Mouse (Mus musculus): ENCODE data around the gene Pde4a.
A peak's percentile ranks its signal among the peaks of the same experiment; 100 is the strongest.
"Not testable (repeated sequence)": the region's sequence is repeated elsewhere in the genome, so short reads cannot be mapped to it uniquely, and the experiment has no call there.

Pde4a gene

DNA sequence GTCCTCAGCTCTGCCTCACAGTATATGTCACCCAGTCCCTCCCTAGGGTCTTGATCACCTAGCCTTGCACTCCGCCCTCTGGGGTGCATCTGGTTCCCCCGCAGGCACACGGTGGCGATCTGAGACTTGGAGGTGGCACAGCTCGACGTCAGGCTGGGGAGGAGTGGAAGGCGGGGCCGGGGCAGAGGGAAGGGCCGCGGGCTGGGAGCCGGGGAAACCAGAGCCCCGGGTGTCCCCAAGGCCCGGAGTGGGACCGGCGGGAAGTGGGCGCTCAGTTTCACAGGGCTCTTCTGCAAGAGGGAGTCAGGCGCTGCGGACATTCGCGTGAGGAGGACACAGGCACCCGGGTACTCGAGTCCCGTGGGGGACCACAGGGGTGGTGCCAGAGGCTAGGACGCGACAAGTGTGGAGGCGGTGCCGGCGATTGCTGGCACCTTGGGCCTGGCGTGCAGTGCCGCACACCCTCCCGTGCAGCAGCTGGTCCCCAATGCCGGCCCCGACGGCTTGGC lies 18.4 kb downstream of the Pde4a start:
- DNase-seq = peak; percentile 31

- no peak for DNase-seq
Measured at GRCm38 (mm10) chr9:21184733-21185132, 19.2 kb downstream of the Pde4a start.

DNA sequence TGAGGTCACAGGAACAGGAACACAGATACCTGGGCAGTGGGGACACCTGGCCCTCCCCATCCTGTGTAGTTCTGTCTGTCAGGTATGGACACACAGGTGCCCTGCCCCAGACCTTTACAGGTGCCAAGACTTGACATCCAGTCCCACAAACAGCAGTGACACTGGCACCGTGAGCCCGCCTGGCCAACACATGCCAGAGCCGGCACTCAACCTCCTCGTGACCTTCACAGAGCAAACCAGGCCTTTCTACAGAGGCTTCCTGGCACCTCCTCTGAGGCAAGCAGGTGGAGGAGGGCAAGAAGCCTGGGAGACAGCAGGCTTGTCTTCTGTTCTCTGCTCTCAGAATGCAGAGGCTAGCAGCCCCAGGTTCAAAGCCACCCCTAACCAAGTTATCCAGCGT lies 19.9 kb downstream of the Pde4a start:
- DNase-seq = no peak

DNA sequence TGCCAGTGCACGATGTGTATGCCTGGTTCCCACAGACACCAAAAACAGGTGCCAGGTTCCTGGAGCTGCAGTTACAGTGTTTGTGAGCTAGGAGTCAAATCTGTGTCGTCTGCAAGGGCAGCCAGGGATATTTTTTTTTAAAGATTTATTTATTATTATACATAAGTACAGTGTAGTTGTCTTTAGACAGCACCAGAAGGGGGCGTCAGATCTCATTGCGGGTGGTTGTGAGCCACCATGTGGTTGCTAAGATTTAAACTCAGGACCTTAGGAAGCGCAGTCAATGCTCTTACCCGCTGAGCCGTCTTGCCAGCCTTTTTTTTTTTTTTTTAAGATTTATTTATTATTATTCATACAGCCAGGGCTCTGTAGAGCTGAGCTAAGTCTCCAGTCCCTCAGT lies 24.4 kb downstream of the Pde4a start:
- DNase-seq = peak; percentile 28

- DNase-seq = no peak
Measured at GRCm38 (mm10) chr9:21190670-21191069, 25.2 kb downstream of the Pde4a start.

- DNase-seq = no peak
Measured at GRCm38 (mm10) chr9:21193786-21194185, 28.3 kb downstream of the Pde4a start.

DNA sequence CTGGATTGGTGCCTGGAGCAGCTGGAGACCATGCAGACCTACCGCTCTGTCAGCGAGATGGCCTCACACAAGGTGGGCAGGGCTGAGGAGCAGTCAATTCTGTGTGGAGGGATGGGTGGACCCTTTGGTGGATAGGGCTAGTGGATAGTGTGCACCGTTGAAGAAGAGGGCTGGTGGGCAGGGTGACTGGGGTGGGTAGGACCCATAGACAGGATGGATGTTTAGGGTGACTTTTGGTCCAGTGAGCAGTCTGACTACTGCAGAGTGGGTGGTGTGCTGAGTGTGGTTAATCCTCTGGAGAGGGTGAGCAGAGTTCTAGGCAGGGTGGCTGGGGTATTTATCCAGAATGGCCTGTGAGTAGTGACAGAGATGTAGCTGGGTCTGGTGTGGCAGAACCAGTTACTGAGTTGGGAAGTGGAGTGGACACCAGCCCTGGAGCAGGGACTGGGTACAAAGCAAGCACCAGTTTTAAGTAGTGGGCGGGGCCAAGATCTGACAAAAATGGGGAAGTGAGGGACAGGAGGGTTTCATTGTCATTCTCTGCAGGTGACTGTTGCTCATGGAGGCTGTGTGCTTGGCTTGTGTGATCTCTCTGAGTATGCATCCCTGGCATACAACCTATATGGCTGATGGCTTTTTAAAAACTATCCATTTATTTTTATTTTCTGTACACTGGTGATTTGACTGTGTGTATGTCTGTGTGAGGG lies 29.4 kb downstream of the Pde4a start:
- DNase-seq = no peak

DNA sequence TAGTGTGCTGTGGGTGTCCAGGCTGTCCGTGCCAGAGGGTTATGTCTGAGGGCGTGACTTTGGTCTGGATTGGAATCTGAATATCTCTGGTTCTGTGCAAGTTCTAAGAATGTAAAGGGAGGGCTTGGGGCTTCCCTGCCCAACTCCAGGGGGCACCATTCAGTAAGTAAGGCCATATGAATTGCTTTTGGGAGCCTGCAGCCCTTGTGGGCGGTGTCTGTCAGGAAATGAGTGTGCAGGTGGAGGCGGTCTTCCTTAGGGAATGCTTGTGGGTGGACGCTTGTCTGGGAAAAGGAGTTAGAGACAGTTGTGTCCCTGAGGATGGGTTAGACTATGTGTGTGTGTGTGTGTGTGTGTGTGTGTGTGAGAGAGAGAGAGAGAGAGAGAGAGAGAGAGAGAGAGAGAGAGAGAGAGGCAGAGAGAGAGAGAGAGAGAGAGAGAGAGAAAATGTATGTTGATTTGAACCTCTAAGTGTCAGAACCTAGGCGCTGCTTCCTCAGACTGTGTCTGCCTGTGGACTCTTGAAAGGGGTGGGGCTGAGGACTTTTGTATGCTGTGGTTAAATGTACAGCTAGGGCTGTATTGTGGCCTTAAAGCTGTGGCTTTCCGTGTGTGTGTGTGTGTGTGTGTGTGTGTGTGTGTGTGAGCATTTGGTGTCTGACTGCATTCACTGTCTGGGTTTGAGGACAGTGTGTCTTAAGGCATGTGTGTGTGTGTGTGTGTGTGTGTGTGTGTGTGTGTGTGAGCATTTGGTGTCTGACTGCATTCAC lies 30.4 kb downstream of the Pde4a start:
- DNase-seq = not testable (repeated sequence)

DNA sequence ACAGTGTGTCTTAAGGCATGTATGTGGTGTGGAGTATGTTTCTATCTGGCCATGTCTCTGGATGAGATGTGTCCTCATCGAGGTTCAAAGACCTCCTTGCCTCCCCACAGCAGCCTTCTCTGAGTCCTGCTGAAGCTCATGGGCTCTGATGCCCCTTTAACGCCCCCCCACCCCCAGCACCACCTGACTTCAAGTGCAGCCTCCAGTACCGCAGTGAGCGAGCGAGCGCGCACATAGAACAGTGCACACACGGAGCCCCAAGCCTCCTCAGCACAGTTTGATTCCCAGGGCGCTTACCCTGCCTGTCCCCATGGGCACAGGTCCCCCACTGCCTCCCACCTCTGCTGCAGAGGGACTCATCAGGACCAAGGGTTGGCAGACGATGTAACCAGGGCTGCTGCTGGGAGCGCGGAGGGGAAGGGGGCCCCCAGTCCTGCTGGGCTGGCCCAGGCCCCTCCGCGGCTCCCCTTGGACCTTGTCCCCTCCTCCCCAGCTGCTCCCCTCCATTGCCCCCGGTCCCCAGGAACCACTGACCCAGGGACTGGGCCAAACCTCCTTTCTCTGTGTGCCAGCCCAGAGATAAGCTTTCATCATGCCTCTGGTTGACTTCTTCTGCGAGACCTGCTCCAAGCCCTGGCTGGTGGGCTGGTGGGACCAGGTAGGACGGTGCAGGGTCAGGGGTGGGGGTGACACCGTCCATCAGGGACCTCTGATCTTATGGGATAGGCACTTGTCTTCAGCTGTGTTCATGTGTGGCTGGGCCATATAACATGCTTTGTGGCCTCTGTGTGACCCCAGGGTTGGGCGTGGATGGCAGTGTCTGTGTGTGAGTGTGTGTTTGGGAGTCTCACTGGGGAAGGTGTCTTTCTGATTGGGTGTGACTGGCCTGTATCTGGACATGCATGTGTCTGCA lies 31.3 kb downstream of the Pde4a start:
- peak; percentile 32 for DNase-seq

DNA sequence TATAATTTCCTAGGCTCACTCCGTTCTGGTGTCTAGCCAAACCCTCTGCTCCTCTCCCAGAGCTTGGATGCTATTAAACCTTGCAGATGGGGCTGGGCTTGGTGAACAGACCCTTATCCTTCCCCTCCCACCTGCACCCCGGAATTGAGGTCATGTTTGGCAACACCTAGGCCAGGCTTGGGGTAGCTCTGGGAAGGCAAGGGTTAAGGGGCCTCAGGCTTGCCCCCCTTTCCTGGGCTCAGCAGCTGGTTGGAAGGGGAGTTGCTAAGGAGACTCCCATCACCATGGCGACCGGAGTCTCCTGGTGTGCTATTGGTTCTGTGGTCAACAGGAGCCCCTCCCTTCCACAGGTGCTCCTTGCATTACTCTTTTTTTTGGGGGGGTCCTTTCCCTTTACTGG lies 32.5 kb downstream of the Pde4a start:
- DNase-seq = peak; percentile 82

DNA sequence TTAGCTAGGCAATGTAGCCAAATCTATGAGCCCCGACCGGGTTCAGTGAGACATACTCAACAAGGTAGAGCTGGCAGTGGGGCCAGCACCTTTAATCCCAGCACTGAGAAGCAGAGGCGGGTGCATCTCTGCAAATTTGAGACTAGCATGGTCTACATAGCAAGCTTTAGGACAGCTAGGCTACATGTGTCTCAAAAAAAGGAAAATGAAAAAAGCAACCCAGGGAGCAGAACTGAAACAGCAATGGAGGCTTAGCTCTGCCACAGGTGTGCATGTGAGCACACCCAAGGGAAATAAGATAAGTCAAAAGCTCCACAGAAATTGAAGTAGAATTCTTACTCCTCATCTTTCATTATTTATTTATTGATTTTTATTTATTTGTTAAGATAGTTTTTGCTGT lies 33.4 kb downstream of the Pde4a start:
- DNase-seq = no peak

GRCm38 (mm10) chr9:21204156-21204527 lies 38.6 kb downstream of the Pde4a start:
- DNase-seq = no peak

- peak; percentile 71 for DNase-seq
Measured at GRCm38 (mm10) chr9:21204528-21205272, 39.2 kb downstream of the Pde4a start.

GRCm38 (mm10) chr9:21206848-21207247 lies 41.3 kb downstream of the Pde4a start:
- DNase-seq = no peak

DNA sequence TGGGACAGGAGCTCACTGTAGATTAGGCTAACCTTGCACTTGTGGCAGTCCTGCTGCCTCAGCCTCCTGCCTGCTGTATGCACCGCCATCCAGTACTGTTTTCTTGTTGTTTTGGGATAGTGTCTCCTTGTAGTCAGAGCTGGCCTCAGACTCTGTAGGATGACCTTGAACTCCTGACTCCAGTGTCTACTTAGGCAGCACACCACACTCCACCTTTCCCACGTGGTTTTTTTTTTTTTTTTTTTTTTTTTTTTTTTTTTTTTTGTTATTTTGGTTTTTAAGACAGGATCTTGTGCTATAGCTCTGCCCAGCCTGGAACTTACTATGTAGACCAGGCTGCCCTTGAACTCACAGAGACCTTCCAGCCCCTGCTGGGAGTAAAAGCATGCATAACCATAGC lies 43.1 kb downstream of the Pde4a start:
- DNase-seq = no peak

GRCm38 (mm10) chr9:21210821-21211220 lies 45.3 kb downstream of the Pde4a start:
- peak; percentile 30 for DNase-seq

DNA sequence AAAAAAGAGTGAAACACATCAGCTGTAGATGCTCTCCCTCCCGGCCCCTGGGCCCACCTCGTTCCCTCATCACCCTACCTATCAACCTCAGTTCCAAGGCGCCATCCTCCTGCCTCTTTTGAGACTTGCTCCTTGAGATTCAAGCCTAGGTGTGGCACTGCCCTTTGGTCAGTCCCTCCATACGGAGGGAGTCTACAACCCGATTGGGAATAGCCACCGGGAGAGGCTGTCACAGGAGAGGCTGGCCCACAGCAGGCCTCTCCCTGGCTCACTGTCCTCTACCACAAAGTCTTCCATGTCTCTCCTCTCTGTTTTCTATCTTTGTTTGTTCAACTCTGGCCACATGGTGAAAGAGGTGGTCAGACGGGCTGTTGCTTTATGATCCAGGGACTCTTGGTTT lies 46.1 kb downstream of the Pde4a start:
- DNase-seq = no peak

DNA sequence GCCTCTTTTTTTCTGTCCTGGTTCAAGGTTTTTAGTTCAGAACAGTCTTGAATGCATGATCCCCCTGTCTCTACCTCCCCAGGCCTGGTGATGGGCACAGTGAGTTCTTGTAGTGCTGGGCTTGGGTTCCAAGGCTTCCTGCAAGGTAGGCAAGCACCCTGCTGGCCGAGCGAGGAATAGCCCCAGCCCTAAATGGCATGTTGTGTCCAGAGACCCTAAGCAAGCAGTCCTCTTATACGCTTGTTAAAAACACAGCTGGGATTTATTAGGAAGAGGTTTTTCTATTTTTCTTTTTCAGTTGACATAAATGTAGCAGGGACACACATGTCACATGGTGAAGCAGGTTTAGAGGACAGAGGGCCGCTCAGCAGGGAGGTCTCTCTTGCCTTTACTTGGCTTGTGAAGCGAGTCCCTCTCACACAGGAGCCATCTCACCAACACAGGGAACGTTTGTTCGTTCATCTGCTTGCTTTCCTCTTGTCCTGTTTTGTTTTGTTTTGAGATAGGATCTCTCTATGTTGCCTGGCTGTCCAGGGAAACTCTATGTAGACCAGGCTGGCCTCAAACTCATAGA lies 48.2 kb downstream of the Pde4a start:
- DNase-seq = peak; percentile 74

DNA sequence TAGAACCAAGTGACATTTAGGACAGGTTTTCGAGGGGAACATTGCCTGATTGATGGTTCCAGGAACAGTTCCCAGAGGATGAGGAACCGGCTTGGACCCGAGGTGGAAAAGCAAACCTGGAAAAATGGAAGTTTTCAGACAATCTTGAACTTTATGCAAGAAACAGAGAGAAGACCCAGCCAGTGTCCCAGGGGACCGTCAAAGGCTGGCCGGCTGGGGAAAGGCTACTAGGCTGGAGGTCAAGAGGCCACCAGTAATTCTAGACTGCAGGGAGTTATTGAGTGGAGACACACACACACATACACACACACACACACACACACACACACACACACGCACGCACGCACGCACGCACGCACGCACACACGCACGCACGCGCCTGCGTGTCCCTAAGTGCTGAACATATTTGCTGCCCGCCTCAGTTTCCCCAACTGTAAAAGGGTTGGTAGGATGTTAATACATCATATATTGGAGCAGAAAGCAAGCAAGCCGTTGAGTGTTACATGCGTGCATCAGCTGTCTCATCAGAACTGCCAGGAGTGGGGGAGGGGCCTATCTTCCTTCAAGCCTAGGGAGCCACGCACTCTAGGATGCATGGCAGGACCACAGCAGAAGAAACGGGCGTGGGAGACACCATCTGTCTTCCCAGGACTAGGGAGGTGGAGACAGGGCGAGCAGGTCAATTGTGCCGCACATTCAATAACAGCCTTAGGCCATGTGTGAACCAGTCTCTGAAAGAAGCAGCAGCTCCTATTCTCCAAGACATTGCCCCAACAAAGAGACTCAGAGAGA lies 50.7 kb downstream of the Pde4a start:
- DNase-seq = no peak

DNA sequence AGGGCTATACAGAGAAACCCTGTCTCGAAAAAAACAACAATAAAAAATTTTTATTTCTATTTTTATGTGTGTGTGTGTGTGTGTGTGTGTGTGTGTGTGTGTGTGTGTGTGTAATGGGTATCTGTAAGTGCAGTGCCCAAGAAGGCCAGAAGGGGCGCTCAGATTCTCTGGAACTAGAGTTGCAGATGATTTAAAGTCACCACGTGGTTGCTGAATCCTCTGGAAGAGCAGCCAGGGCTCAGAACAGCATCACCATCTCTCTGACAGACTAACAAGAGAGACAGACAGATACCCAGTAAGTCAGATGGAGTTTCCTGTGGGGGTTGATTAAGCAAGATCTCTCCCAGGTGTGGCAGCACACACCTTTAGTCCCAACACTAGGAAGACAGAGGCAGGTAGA lies 54.3 kb downstream of the Pde4a start:
- DNase-seq = no peak
